Mouse (Mus musculus) embryonic facial prominence, embryonic 13.5 days (tissue): ENCODE results near the gene Grhl3. TPM values are rescaled to one million over a fixed set of nuclear protein-coding genes. Genes with fewer than 3 reads are reported as not detected.

Experiments used
- ATAC-seq: fragments of 200-750 bp; cut with Nextera tagmentation; 2 replicates; pipeline ENCODE4 v1.8.0; 2017; ENCODE audit warnings: low read depth; ENCODE audit not compliant: insufficient number of reproducible peaks, insufficient read depth, low FRiP score, low TSS enrichment
- H3K27ac ChIP-seq: fragments of 300-500 bp; sonication (generic); 2 replicates; pipeline ENCODE4 v1.5.1; 2015; ENCODE audit warnings: moderate library complexity, mild to moderate bottlenecking, inconsistent platforms
- H3K27me3 ChIP-seq: fragments of 300-500 bp; sonication (generic); 2 replicates; pipeline ENCODE4 v1.6.1; 2015; ENCODE audit warnings: mild to moderate bottlenecking, inconsistent platforms
- H3K36me3 ChIP-seq: fragments of 300-500 bp; sonication (generic); 2 replicates; pipeline ENCODE4 v1.6.1; 2015; ENCODE audit warnings: mild to moderate bottlenecking, inconsistent platforms
- H3K4me1 ChIP-seq: fragments of 300-500 bp; sonication (generic); 2 replicates; pipeline ENCODE4 v1.6.1; 2015; ENCODE audit warnings: inconsistent platforms
- H3K4me2 ChIP-seq: fragments of 300-500 bp; sonication (generic); 2 replicates; pipeline ENCODE4 v1.6.1; 2015; ENCODE audit warnings: moderate library complexity, mild to moderate bottlenecking, inconsistent platforms
- H3K4me3 ChIP-seq: fragments of 300-500 bp; sonication (generic); 2 replicates; pipeline ENCODE4 v1.5.1; 2015; ENCODE audit warnings: mild to moderate bottlenecking, inconsistent platforms
- H3K9ac ChIP-seq: fragments of 300-500 bp; sonication (generic); 2 replicates; pipeline ENCODE4 v1.6.1; 2015; ENCODE audit warnings: mild to moderate bottlenecking, inconsistent platforms
- H3K9me3 ChIP-seq: fragments of 300-500 bp; sonication (generic); 2 replicates; pipeline ENCODE4 v1.6.1; 2016; ENCODE audit warnings: inconsistent platforms
- WGBS: fragments of 180-500 bp; shearing (Covaris S2); methylation state at CpG from one replicate; pipeline ENCODE4 v1.1.7; 2015; ENCODE audit warnings: mixed read lengths; 5-methylcytosine and 5-hydroxymethylcytosine counted together
- polyA plus RNA-seq: library from polyadenylated mRNA; unstranded; fragments of >200 nt; fragmentation: Nextera tagmentation; extraction: Ambion mirVana; gene quantifications from 2 replicates; pipeline ENCODE4 v1.2.1, GENCODE M21; 2015

The Grhl3 gene
- polyA plus RNA-seq, 1 experiment from 2014 or later = 25.3 TPM

- peaks cover 86% of the 10 kb centered on the region for H3K27me3 ChIP-seq
- peak overlapping the region; percentile 37 for H3K4me3 ChIP-seq
- 37% methylated on average over 6 of the region's 6 CpGs for WGBS
- peak overlapping the region; percentile 62 for H3K4me2 ChIP-seq
- no peak for ATAC-seq
- H3K9me3 ChIP-seq = no peaks in the 10 kb centered on the region
- peak overlapping the region; percentile 40 for H3K9ac ChIP-seq
- no peaks in the 10 kb centered on the region for H3K36me3 ChIP-seq
- H3K27ac ChIP-seq = peak overlapping the region; percentile 51
- peaks cover 77% of the 10 kb centered on the region for H3K4me1 ChIP-seq
Observed at GRCm38 (mm10) chr4:135571037-135571550, 2.3 kb downstream of the Grhl3 start.

DNA sequence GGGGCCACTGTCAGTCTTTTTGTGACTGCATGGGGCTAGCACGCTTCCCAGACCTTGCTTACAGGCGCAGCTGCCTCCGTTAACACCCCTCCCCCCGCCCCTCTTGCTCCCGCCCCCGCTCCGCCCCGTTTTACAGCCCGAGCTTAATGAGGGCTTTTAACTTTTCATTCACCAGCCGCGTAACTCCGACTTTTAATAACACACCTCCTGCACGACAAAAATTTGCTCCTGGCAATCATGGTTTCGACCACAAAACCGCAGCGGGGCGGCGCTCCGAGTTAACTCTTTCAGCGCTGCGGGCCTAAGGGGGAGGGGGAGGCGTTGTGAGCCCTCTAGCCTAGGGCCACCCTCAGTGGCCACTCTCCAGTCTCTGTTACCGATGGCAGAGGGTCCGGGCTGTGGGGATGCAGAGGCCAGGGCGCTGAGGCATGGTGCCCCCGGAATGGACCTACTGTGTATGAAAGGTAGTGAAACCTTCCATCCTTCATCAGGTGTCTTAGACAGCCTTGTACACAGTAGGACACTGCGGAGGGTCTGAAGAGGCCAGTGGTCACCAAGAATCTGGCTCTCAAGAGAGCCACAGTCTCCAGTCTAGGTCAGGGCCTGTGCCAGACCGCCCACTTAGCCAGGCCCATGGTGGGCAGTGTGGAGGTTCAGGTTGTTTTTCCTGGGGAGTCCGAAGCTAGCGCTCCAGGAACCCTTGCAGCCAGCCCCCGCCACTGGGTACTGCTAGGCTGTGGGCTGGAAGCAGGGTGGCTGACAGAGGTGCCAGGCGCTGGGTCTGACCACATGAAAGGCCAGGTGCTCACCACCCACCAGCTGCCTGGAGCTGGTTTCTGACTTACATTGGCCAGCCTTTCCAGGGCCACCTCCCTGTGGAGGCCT lies 3.0 kb downstream of the Grhl3 start:
- Histone ChIP-seq H3K36me3 (no peaks in the 10 kb centered on the region), H3K27me3 (peaks cover 84% of the 10 kb centered on the region)

GRCm38 (mm10) chr4:135569201-135569600 lies 4.2 kb downstream of the Grhl3 start:
- H3K36me3 ChIP-seq = no peaks in the 10 kb centered on the region
- ATAC-seq = no peak
- H3K4me1 ChIP-seq = peaks cover 88% of the 10 kb centered on the region
- peak overlapping the region; percentile 37; the same call in 1 of the 2 replicates for H3K4me3 ChIP-seq
- no peak overlapping the region for H3K27ac ChIP-seq
- 6% methylated on average over 11 of the region's 11 CpGs for WGBS
- H3K4me2 ChIP-seq = peak overlapping the region; percentile 62
- no peaks in the 10 kb centered on the region for H3K9me3 ChIP-seq
- no peak overlapping the region for H3K9ac ChIP-seq
- peaks cover 79% of the 10 kb centered on the region for H3K27me3 ChIP-seq

More for the DNA sequence above, 3.0 kb downstream of the Grhl3 start:
- Histone ChIP-seq H3K4me3 (peak overlapping the region; percentile 37), H3K27ac (peak overlapping the region; percentile 51), H3K9me3 (no peaks in the 10 kb centered on the region), H3K4me1 (peaks cover 82% of the 10 kb centered on the region), H3K9ac (peak overlapping the region; percentile 40), H3K4me2 (peak overlapping the region; percentile 62)
- 9% methylated on average over 32 of the region's 32 CpGs for WGBS
- ATAC-seq = peak; percentile 37; the same call in 1 of the 2 replicates

DNA sequence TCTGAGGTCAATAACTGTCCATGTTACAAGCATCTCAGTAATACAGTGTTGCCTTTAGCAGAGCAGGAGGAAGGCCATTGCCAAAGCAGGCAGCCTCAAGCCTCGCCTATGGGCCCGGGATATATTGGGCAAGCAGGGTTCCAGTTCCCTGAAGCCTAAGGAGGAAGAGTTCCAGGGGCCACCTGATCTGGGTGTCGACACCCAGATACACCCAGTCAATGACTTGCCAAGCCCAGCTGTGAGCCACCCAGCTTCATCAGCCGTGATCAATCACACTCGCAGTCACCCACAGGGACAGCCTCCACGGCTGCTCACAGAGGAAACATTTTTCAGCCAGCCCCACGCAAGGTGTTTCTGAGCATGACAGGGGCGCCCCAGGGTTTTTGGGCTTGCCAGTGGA lies 5.9 kb downstream of the Grhl3 start:
- Histone ChIP-seq H3K9me3 (no peaks in the 10 kb centered on the region), H3K36me3 (no peaks in the 10 kb centered on the region), H3K27ac (no peak overlapping the region), H3K4me1 (peaks cover 78% of the 10 kb centered on the region), H3K9ac (no peak overlapping the region), H3K4me2 (no peak overlapping the region), H3K27me3 (peaks cover 65% of the 10 kb centered on the region), H3K4me3 (no peak overlapping the region)
- no peak for ATAC-seq
- WGBS = 66% methylated on average over 8 of the region's 8 CpGs

GRCm38 (mm10) chr4:135567042-135567441 lies 6.4 kb downstream of the Grhl3 start:
- H3K4me1 ChIP-seq = peaks cover 74% of the 10 kb centered on the region

DNA sequence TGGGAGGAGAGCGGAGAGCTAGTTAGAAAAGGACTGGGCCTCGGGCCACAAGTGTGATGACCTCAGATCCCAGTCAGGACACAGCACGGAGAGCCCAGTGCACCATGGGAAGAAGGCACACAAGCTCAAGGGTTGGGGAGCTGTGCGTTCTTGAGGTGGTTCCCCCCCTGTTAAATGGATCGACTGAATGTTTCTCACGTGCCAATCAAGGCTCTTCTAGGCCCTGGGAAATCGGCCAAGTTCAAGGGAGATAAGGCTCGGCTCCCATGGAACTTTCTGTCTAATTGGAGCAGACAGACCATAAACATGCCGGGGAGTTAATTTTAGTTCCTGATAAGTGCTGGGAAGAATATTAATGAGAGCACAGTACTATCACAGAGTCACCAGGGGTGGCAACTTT lies 8.0 kb downstream of the Grhl3 start:
- no peak overlapping the region for H3K9ac ChIP-seq
- no peak overlapping the region for H3K27ac ChIP-seq
- no peaks in the 10 kb centered on the region for H3K36me3 ChIP-seq
- 58% methylated on average over 9 of the region's 9 CpGs for WGBS
- H3K4me2 ChIP-seq = no peak overlapping the region
- H3K27me3 ChIP-seq = peaks cover 44% of the 10 kb centered on the region
- no peak for ATAC-seq
- no peak overlapping the region for H3K4me3 ChIP-seq
- no peaks in the 10 kb centered on the region for H3K9me3 ChIP-seq
- peaks cover 58% of the 10 kb centered on the region for H3K4me1 ChIP-seq

More at GRCm38 (mm10) chr4:135567042-135567441, 6.4 kb downstream of the Grhl3 start:
- no peaks in the 10 kb centered on the region for H3K9me3 ChIP-seq
- H3K27ac ChIP-seq = no peak overlapping the region
- H3K4me3 ChIP-seq = no peak overlapping the region
- H3K36me3 ChIP-seq = no peaks in the 10 kb centered on the region
- H3K9ac ChIP-seq = no peak overlapping the region
- no peak overlapping the region for H3K4me2 ChIP-seq
- no peak for ATAC-seq
- peaks cover 61% of the 10 kb centered on the region for H3K27me3 ChIP-seq
- WGBS = 27% methylated on average over 11 of the region's 11 CpGs

DNA sequence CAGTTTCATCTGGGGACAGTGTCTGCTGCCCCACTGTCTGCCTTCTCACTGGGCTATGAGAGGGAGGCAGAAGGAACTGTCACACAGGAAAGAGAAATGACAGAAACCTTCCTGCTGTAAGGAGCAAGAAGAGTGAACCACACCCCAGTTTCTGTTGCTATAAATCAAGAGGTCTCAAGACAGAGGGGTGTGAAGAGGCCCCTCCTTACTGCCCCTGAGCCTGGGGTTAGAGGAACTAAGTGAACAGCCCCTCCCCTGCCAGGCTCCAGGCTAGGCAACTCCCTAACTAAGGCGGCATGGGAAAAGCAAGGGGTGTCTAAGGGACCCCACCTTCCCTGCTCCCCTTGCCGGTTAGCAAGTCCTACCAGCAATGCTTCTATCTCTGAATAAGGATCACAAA lies 9.6 kb downstream of the Grhl3 start:
- Histone ChIP-seq H3K27ac (no peak overlapping the region; the same call in 1 of the 2 replicates), H3K9ac (no peak overlapping the region), H3K9me3 (no peaks in the 10 kb centered on the region), H3K4me1 (peaks cover 41% of the 10 kb centered on the region), H3K36me3 (no peaks in the 10 kb centered on the region), H3K27me3 (peaks cover 32% of the 10 kb centered on the region), H3K4me3 (no peak overlapping the region), H3K4me2 (no peak overlapping the region)
- 56% methylated on average over 2 of the region's 2 CpGs for WGBS
- no peak for ATAC-seq

- Histone ChIP-seq H3K4me1 (peaks cover 76% of the 10 kb centered on the region), H3K27me3 (no peaks in the 10 kb centered on the region; the same call in 1 of the 2 replicates), H3K9ac (no peak overlapping the region), H3K27ac (peak overlapping the region; percentile 23; the same call in 1 of the 2 replicates), H3K4me2 (no peak overlapping the region), H3K4me3 (no peak overlapping the region), H3K36me3 (no peaks in the 10 kb centered on the region), H3K9me3 (no peaks in the 10 kb centered on the region)
- no peak for ATAC-seq
- WGBS = 49% methylated on average over 6 of the region's 6 CpGs
Observed at GRCm38 (mm10) chr4:135549323-135549722, 24.1 kb downstream of the Grhl3 start.

DNA sequence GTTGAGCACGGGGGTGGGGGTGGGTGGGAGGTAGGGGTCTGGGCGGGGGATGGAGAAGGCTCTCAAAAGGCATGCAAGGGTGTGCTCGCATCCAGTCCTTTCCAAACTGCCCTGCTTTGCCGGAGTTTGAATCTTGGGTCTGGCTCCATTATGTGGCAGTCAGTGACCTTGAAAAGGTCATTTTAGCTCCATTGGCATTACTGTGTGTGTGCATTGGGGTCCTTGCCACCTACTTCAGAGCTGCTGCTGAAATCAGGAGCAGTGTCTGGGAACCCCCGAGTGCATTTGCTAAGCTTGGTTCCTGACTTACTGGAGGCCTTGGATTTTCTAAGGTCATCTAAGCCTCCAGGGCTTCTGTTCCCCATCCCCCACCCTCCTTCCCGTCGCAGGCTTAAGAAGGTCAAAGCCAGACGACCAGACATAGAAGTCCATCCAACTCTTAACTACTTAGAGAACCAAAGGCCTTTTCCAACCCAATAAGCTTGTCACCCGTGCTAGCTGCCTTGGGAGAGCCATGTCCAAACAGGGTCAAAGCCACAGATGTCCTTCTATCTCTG lies 24.8 kb downstream of the Grhl3 start:
- no peak overlapping the region for H3K9ac ChIP-seq
- H3K27ac ChIP-seq = no peak overlapping the region; the same call in 1 of the 2 replicates
- no peaks in the 10 kb centered on the region for H3K36me3 ChIP-seq
- no peak overlapping the region for H3K4me2 ChIP-seq
- no peaks in the 10 kb centered on the region for H3K9me3 ChIP-seq
- H3K4me3 ChIP-seq = no peak overlapping the region
- peaks cover 82% of the 10 kb centered on the region for H3K4me1 ChIP-seq
- ATAC-seq = no peak
- 31% methylated on average over 9 of the region's 9 CpGs for WGBS
- H3K27me3 ChIP-seq = no peaks in the 10 kb centered on the region; the same call in 1 of the 2 replicates

- no peak overlapping the region for H3K9ac ChIP-seq
- 13% methylated on average over 7 of the region's 7 CpGs for WGBS
- H3K9me3 ChIP-seq = no peaks in the 10 kb centered on the region
- H3K27me3 ChIP-seq = no peaks in the 10 kb centered on the region; the same call in 1 of the 2 replicates
- no peak for ATAC-seq
- no peak overlapping the region for H3K4me2 ChIP-seq
- no peaks in the 10 kb centered on the region for H3K36me3 ChIP-seq
- H3K4me3 ChIP-seq = no peak overlapping the region
- peak overlapping the region; percentile 51; the same call in 1 of the 2 replicates for H3K27ac ChIP-seq
- H3K4me1 ChIP-seq = peaks cover 78% of the 10 kb centered on the region
Observed at GRCm38 (mm10) chr4:135548108-135548507, 25.3 kb downstream of the Grhl3 start.

- H3K4me3 ChIP-seq = no peak overlapping the region
- no peaks in the 10 kb centered on the region for H3K36me3 ChIP-seq
- peak overlapping the region; percentile 46; the same call in 1 of the 2 replicates for H3K9ac ChIP-seq
- H3K4me2 ChIP-seq = no peak overlapping the region
- peak overlapping the region; percentile 51; the same call in 1 of the 2 replicates for H3K27ac ChIP-seq
- no peaks in the 10 kb centered on the region; the same call in 1 of the 2 replicates for H3K27me3 ChIP-seq
- no peaks in the 10 kb centered on the region for H3K9me3 ChIP-seq
- no peak for ATAC-seq
- peaks cover 75% of the 10 kb centered on the region for H3K4me1 ChIP-seq
- WGBS = 62% methylated on average over 14 of the region's 14 CpGs
Observed at GRCm38 (mm10) chr4:135547551-135547950, 25.9 kb downstream of the Grhl3 start.
